Mouse (Mus musculus) megakaryocyte, embryonic 14.5 days (primary cell): Measurements from ENCODE around the gene Usp32.

Experiments
- FLI1 ChIP-seq: IDR thresholded peaks from 2 replicates; pipeline ENCODE4 v1.6.1; 2012; ENCODE audit warnings: low read length, inconsistent platforms, mixed read lengths
- GATA1 ChIP-seq: IDR thresholded peaks from 3 replicates; pipeline ENCODE4 v1.6.1; 2012; ENCODE audit warnings: mixed read lengths, low read length, inconsistent platforms, borderline replicate concordance

DNA sequence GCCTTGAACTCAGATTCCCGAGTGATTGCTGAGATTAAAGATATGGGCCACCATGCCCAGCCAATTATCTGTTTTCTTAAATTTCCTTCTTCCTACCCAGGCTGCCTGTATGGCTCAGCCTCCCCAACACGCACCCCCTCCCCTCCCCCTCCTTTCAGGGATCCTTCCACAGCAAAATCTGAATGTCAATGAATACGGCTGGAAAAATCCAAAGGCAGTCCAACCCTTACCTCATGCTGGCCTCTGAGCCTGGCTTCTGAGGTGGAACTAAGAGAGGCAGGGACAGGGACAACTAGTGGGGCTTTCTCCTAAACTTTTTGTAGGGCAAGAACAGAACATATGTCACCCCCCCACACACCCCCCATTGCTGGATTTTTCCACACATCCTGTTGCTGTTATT lies 191.8 kb downstream of the Usp32 start:
- TF ChIP-seq FLI1 (no peak), GATA1 (no peak)
